Mouse (Mus musculus) E14TG2a.4 (cell line): ENCODE measurements around the gene 5430419D17Rik.

Source experiments
- H3K27me3 ChIP-seq: 2 replicates; pipeline ENCODE4 v1.6.1; 2014; ENCODE audit warnings: low read length, control low read depth; ENCODE audit not compliant: insufficient read depth
- H3K36me3 ChIP-seq: 2 replicates; pipeline ENCODE4 v1.6.1; 2014; ENCODE audit warnings: low read length, control low read depth; ENCODE audit not compliant: insufficient read depth
- H3K4me1 ChIP-seq: replicated peaks from 2 replicates; pipeline ENCODE4 v1.6.1; 2014; ENCODE audit warnings: low read depth, low read length, control low read depth
- H3K4me3 ChIP-seq: replicated peaks from 2 replicates; pipeline ENCODE4 v1.5.1; 2014; ENCODE audit warnings: mild to moderate bottlenecking, low read length
- H3K9me3 ChIP-seq: 2 replicates; pipeline ENCODE4 v1.6.1; 2014; ENCODE audit warnings: low read length, control low read depth
- CTCF ChIP-seq: conservative IDR thresholded peaks from 2 replicates; pipeline ENCODE4 v1.5.1; 2014; ENCODE audit warnings: low read length
- NANOG ChIP-seq: IDR thresholded peaks from 2 replicates; pipeline ENCODE4 v1.6.1; 2014; ENCODE audit warnings: borderline replicate concordance, low read length, mixed read lengths
- POU5F1 ChIP-seq: IDR thresholded peaks from 2 replicates; pipeline ENCODE4 v1.6.1; 2014; ENCODE audit warnings: low read length, borderline replicate concordance

5430419D17Rik gene

DNA sequence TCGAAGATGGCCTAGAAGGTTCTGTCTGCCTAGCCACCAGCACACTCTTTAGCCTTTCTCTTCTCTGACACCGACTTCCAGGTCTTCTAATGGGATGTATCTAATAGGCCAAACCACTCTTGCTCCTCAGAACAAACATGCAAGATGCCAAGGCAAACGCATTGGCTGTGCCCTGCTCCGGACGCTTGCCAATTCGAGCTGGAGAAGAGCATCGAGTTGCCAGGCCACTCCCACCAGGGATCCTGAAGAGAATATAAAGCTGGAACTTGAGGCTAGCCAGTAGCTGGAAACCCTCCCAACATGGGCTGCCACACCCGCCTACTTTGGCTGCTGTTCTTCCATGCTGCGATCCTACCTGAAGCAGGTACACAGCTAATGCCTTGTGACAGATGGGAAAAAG lies at the start of gene 5430419D17Rik:
5430419D17Rik (plus strand) TSS at position 282 of the 400 bp plus-strand sequence.
- Histone ChIP-seq H3K4me1 (no peaks in the 10 kb centered on the region), H3K36me3 (no peaks in the 10 kb centered on the region), H3K27me3 (no peaks in the 10 kb centered on the region), H3K4me3 (no peak within 1 kb of the TSS), H3K9me3 (no peaks in the 10 kb centered on the region)
- no peak for TF ChIP-seq NANOG
- TF ChIP-seq POU5F1, result no peak
- no peak for TF ChIP-seq CTCF

- H3K36me3 ChIP-seq, result no peaks in the 10 kb centered on the region
- no peaks in the 10 kb centered on the region for H3K27me3 ChIP-seq
- H3K4me1 ChIP-seq, result no peaks in the 10 kb centered on the region
- H3K4me3 ChIP-seq, result no peak overlapping the region
- H3K9me3 ChIP-seq, result peaks cover 36% of the 10 kb centered on the region
- TF ChIP-seq NANOG (no peak), POU5F1 (no peak), CTCF (no peak)
Observed at GRCm38 (mm10) chr7:131130021-131130420, 44.2 kb upstream of the 5430419D17Rik start.

DNA sequence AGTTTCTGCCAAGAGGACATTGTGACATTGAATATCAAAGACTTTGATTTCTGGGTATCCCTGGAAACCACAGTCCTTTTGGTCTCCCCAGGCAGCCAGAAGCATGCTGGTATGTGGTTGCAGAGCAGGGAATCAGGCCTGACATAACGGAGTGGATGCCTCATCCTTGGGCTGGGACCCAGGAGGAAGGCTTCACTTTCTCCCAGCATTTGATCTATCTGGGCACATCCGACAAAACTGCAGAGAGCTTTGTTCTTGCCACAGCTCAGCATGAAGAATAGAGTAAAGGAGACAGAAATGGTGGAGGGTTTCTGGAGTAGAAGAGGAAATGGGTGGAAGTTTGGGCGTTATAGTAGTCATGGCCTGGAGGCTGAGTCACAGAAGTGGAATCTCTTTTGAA lies 41.0 kb upstream of the 5430419D17Rik start:
- Histone ChIP-seq H3K27me3 (no peaks in the 10 kb centered on the region), H3K4me1 (no peaks in the 10 kb centered on the region), H3K36me3 (no peaks in the 10 kb centered on the region), H3K4me3 (no peak overlapping the region), H3K9me3 (peaks cover 46% of the 10 kb centered on the region)
- no peak for TF ChIP-seq POU5F1
- TF ChIP-seq NANOG, result no peak
- no peak for TF ChIP-seq CTCF

GRCm38 (mm10) chr7:131146214-131146613 lies 28.0 kb upstream of the 5430419D17Rik start, which contains the start of gene 4933402N03Rik:
TSS of gene 4933402N03Rik (minus strand) at chr7:131146314.
- H3K27me3 ChIP-seq, result no peaks in the 10 kb centered on the region
- H3K36me3 ChIP-seq, result no peaks in the 10 kb centered on the region
- no peaks in the 10 kb centered on the region for H3K9me3 ChIP-seq
- no peaks in the 10 kb centered on the region for H3K4me1 ChIP-seq
- H3K4me3 ChIP-seq, result no peak within 1 kb of the TSS
- TF ChIP-seq POU5F1 (no peak), NANOG (no peak), CTCF (no peak)

- no peaks in the 10 kb centered on the region for H3K4me1 ChIP-seq
- H3K9me3 ChIP-seq, result peaks cover 4% of the 10 kb centered on the region; the same call in 1 of the 2 replicates
- no peak overlapping the region for H3K4me3 ChIP-seq
- H3K36me3 ChIP-seq, result no peaks in the 10 kb centered on the region
- TF ChIP-seq CTCF (no peak), POU5F1 (no peak), NANOG (no peak)
- no peaks in the 10 kb centered on the region for H3K27me3 ChIP-seq
Observed at GRCm38 (mm10) chr7:131150179-131150578, 24.0 kb upstream of the 5430419D17Rik start.

- Histone ChIP-seq H3K4me1 (no peaks in the 10 kb centered on the region), H3K27me3 (no peaks in the 10 kb centered on the region), H3K9me3 (peaks cover 4% of the 10 kb centered on the region; the same call in 1 of the 2 replicates), H3K4me3 (no peak overlapping the region), H3K36me3 (no peaks in the 10 kb centered on the region)
- TF ChIP-seq CTCF, result no peak
- TF ChIP-seq POU5F1, result no peak
- TF ChIP-seq NANOG, result no peak
Observed at GRCm38 (mm10) chr7:131153044-131153443, 21.2 kb upstream of the 5430419D17Rik start.

- TF ChIP-seq NANOG (no peak), POU5F1 (no peak), CTCF (no peak)
- H3K36me3 ChIP-seq, result no peaks in the 10 kb centered on the region
- H3K27me3 ChIP-seq, result no peaks in the 10 kb centered on the region
- H3K9me3 ChIP-seq, result 0 out of 2 replicates have a peak, but pooled peaks cover 3% of the 10 kb centered on the region
- no peak overlapping the region for H3K4me3 ChIP-seq
- H3K4me1 ChIP-seq, result no peaks in the 10 kb centered on the region
Observed at GRCm38 (mm10) chr7:131162251-131162650, 12.0 kb upstream of the 5430419D17Rik start.

GRCm38 (mm10) chr7:131167771-131168170 lies 6.4 kb upstream of the 5430419D17Rik start:
- H3K36me3 ChIP-seq, result no peaks in the 10 kb centered on the region
- no peak overlapping the region for H3K4me3 ChIP-seq
- TF ChIP-seq NANOG (no peak), POU5F1 (no peak), CTCF (no peak)
- 0 out of 2 replicates have a peak, but pooled peaks cover 3% of the 10 kb centered on the region for H3K9me3 ChIP-seq
- no peaks in the 10 kb centered on the region for H3K4me1 ChIP-seq
- H3K27me3 ChIP-seq, result no peaks in the 10 kb centered on the region

DNA sequence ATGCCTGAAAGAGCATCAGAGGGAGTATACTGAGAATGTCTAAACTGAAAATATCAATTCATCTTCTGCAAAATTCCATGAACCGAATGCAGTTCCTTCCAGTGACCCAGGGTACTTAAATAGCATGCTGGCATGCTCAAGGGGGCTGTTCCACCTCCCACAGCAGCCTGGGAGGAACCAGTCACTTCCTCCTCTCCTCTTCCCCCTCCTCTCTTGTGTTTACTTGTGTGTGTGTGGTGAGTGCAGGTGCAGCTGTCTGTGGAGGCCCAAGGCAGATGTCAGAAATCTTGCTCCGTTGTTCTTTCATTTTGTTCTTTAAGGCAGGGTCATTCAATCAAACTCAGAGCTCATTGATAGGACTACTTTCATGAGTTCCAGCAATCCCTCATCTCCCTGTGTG lies 5.1 kb upstream of the 5430419D17Rik start:
- no peak for TF ChIP-seq CTCF
- no peak for TF ChIP-seq NANOG
- no peak for TF ChIP-seq POU5F1
- Histone ChIP-seq H3K4me3 (no peak overlapping the region), H3K4me1 (no peaks in the 10 kb centered on the region), H3K36me3 (no peaks in the 10 kb centered on the region), H3K9me3 (0 out of 2 replicates have a peak, but pooled peaks cover 3% of the 10 kb centered on the region), H3K27me3 (no peaks in the 10 kb centered on the region)
